Comparison of ENCODE assay signal across 6 mouse cellular contexts in the genomic region with DNA sequence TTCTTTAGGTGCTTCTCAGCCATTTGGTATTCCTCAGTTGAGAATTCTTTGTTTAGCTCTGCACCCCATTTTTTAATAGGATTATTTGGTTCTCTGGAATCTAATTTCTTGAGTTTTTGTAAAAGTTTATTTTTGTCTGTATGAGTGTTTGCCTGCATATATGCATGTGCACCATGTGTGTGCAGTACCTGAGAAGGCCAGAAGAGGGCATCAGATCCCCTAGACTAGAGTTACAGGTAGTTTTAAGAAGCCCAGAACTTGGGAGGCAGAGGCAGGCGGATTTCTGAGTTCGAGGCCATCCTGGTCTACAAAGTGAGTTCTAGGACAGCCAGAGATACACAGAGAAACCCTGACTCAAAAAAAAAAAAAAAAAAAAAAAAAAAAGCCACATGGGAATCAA.
DNase-seq lines count a peak whose midpoint lies in the region; ATAC-seq and TF ChIP-seq lines count a peak whose summit lies in the region.
"Not testable (repeated sequence)": the region's sequence is repeated elsewhere in the genome, so short reads cannot be mapped to it uniquely, and the experiment has no call there.

No protein-coding gene starts in this region.

- WGBS in kidney, postnatal 0 days = 92% methylated on average over 2 of the region's 2 CpGs
- WGBS in liver, embryonic 14.5 days (ENCODE audit: insufficient replicate concordance) = 51% methylated on average over 2 of the region's 2 CpGs
- 86% methylated on average over 2 of the region's 2 CpGs for WGBS in midbrain, postnatal 0 days

- not testable (repeated sequence) for H3K9me3 ChIP-seq in MEL (replicated peaks; ENCODE audit: insufficient read depth, low read length); kidney, postnatal 0 days (replicated peaks; ENCODE audit: low read length); liver, embryonic 14.5 days (ENCODE audit: control insufficient read depth, low read length); midbrain, postnatal 0 days (ENCODE audit: low read length)

- not testable (repeated sequence) for TF ChIP-seq RAD21 in MEL (IDR thresholded peaks at IDR 0.05; ENCODE audit: low read depth, low read length)

- DNase-seq in MEL (ENCODE audit: low read depth, low spot score) = peak; percentile 8
- peak; percentile 62 for DNase-seq in ZHBTc4 (ENCODE audit: low read depth, low spot score)
- DNase-seq in gastrocnemius, adult 2 months; kidney, postnatal 0 days (ENCODE audit: low spot score); liver, embryonic 14.5 days (ENCODE audit: low read depth in 3 of 3, low spot score in 3 of 3); midbrain, postnatal 0 days (ENCODE audit: low spot score): not testable (repeated sequence)

- H3K9ac ChIP-seq in MEL (ENCODE audit: control insufficient read depth, low read depth, low read length, poor library complexity, severe bottlenecking); kidney, postnatal 0 days (ENCODE audit: low read depth, low read length); liver, embryonic 14.5 days (replicated peaks); midbrain, postnatal 0 days (replicated peaks; ENCODE audit: low read length, poor library complexity, severe bottlenecking): not testable (repeated sequence)

- intact Hi-C loops in gastrocnemius, adult 2 months (cut with DNase I) = not testable (repeated sequence)

- not testable (repeated sequence) for H3K27ac ChIP-seq in MEL (ENCODE audit: control insufficient read depth, low read depth, low read length); gastrocnemius, adult 2 months; kidney, postnatal 0 days; liver, embryonic 14.5 days; midbrain, postnatal 0 days (ENCODE audit: low read depth, low read length)

- H3K36me3 ChIP-seq in MEL (ENCODE audit: control insufficient read depth in 1 of 2, insufficient read depth in 2 of 2, low read length in 2 of 2); kidney, postnatal 0 days (ENCODE audit: insufficient read depth, low read length); liver, embryonic 14.5 days (replicated peaks; ENCODE audit: control insufficient read depth, insufficient read depth, low read depth); midbrain, postnatal 0 days (ENCODE audit: insufficient read depth, low read length): not testable (repeated sequence)

- not testable (repeated sequence) for H3K79me2 ChIP-seq in MEL (ENCODE audit: control insufficient read depth, insufficient read depth, low read length, poor library complexity)

- not testable (repeated sequence) for H3K27me3 ChIP-seq in MEL (ENCODE audit: control insufficient read depth in 1 of 2, insufficient read depth in 2 of 2, low read length in 2 of 2); kidney, postnatal 0 days (ENCODE audit: insufficient read depth, low read length); liver, embryonic 14.5 days (ENCODE audit: control insufficient read depth, insufficient read depth, low read length); midbrain, postnatal 0 days (ENCODE audit: insufficient read depth, low read length)

- not testable (repeated sequence) for H3K4me1 ChIP-seq in MEL (ENCODE audit: control insufficient read depth in 1 of 2, insufficient read depth in 2 of 2, low read length in 2 of 2); kidney, postnatal 0 days (replicated peaks; ENCODE audit: insufficient read depth, low read length); liver, embryonic 14.5 days (replicated peaks; ENCODE audit: control insufficient read depth in 2 of 2, insufficient read depth in 2 of 2, low read length in 1 of 2); midbrain, postnatal 0 days (ENCODE audit: insufficient read depth, low read length)

- not testable (repeated sequence) for ATAC-seq in kidney, postnatal 0 days (replicated peaks; ENCODE audit: low FRiP score, low read depth); liver, embryonic 14.5 days (ENCODE audit: insufficient read depth); midbrain, postnatal 0 days (ENCODE audit: low FRiP score)

- not testable (repeated sequence) for TF ChIP-seq POLR2A in MEL (IDR thresholded peaks at IDR 0.05; ENCODE audit: control insufficient read depth in 1 of 2, insufficient read depth in 1 of 2, low read depth in 1 of 2, low read length in 2 of 2, poor library complexity in 1 of 2)

- not testable (repeated sequence) for H3K4me3 ChIP-seq in MEL (ENCODE audit: control insufficient read depth in 1 of 2, insufficient read depth in 1 of 2, low read depth in 2 of 2, low read length in 2 of 2); gastrocnemius, adult 2 months; kidney, postnatal 0 days (replicated peaks; ENCODE audit: low read depth, low read length); liver, embryonic 14.5 days (ENCODE audit: insufficient read depth in 1 of 2, low read depth in 2 of 2, low read length in 2 of 2); midbrain, postnatal 0 days (ENCODE audit: low read depth, low read length)

- TF ChIP-seq CTCF in MEL (IDR thresholded peaks at IDR 0.05 in 2 of 3, conservative IDR thresholded peaks at IDR 0.05 in 1 of 3; ENCODE audit: control insufficient read depth in 1 of 3, insufficient read depth in 1 of 3, low read depth in 2 of 3, low read length in 3 of 3, poor library complexity in 1 of 3, severe bottlenecking in 1 of 3) = peak in 1 of 3 experiments; percentile 7; a peak in 1 of 6 replicates
- TF ChIP-seq CTCF in gastrocnemius, adult 2 months (IDR thresholded peaks at IDR 0.05) = peak; percentile 11; the same call in 1 of the 2 replicates
- TF ChIP-seq CTCF in kidney, postnatal 0 days (IDR thresholded peaks at IDR 0.05; ENCODE audit: low read depth) = peak; percentile 12; the same call in 1 of the 2 replicates
- TF ChIP-seq CTCF in liver, embryonic 14.5 days (IDR thresholded peaks at IDR 0.05; ENCODE audit: low read depth) = peak; percentile 15; the same call in 1 of the 2 replicates
- peak; percentile 22 for TF ChIP-seq CTCF in midbrain, postnatal 0 days (IDR thresholded peaks at IDR 0.05)

- not testable (repeated sequence) for TF ChIP-seq EP300 in MEL (IDR thresholded peaks at IDR 0.05; ENCODE audit: low read depth in 1 of 2, low read length in 2 of 2); liver, embryonic 14.5 days (IDR thresholded peaks at IDR 0.05; ENCODE audit: low read depth)

- not testable (repeated sequence) for H3K4me2 ChIP-seq in kidney, postnatal 0 days (ENCODE audit: low read length); liver, embryonic 14.5 days (ENCODE audit: low read depth); midbrain, postnatal 0 days (ENCODE audit: low read depth, low read length, poor library complexity, severe bottlenecking)
